Mouse (Mus musculus) large intestine, adult 2 months (tissue): ENCODE measurements at regions not wholly inside any gene's neighbourhood (a gene's known extent, or its start where the extent isn't known, plus 50 kb on each side); places are given as distances from the start of the nearest gene placed in this dataset.

Source experiments
- DNase-seq: peaks from one replicate; pipeline ENCODE4 v3.0.0-alpha.2; 2012; ENCODE audit warnings: low read depth, low spot score
- WGBS: fragments of 180-500 bp; shearing (Covaris S2); methylation state at CpG from one replicate; pipeline ENCODE4 v1.1.7; 2018; 5-methylcytosine and 5-hydroxymethylcytosine counted together

DNA sequence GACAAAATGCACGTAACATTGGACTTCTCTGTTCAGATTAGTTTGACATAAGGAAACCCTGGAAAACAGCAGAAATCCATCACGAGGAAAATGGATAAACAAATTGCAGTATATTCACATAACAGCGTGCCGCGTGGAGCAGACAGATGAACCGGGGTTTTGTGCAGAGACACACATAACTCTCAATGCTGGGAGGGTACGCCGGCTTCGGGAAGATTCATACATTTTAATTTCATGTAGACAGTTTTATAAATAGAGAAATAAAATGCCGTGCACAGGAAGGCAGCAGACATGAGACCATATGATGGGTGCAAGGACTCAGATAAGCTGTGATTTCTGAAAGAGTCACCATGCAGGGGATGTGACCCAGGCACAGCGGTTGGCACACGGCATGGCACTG is 489.9 kb upstream of the Fam19a5 start:
- WGBS = 77% methylated on average over 12 of the region's 12 CpGs
- no peak for DNase-seq

DNA sequence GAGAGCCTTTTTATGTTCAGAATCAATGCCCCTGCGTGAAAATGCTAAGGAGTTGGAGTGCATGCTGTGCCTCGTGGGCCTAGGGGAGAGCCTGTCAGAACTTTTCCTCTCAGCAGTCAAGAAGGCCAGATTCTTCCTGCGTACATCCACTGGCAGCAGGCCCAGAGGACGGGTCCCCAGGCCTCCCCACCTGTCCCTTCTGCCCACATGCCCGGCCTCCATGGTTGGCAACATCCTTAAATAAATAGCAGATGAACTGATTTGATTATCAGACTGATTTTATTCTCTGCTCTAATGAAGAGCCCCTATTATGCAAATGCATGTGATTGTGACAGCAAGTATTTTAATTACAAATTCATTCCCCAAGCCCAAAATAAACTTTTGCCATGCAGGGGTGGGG is 479.2 kb upstream of the Fam19a5 start:
- 58% methylated on average over 5 of the region's 5 CpGs for WGBS

DNA sequence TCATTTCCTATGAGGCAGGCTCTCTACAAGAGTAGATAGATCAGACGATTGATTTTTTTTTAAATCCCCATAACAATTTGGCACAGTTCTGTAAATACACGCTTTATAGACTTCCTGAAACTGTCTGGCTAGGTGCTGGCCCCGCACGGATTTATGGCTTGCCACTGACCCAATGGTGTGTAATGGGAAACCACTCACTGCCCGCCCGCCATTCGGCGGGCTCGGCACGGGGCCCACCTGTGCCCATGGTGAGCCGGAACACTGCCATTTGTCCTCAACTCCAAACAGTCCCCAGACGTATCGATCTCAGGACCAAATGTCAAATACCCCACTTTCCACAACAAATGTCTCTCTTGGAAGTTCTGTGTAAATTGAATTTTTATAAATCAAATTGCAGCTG is 475.8 kb upstream of the Fam19a5 start:
- 62% methylated on average over 13 of the region's 13 CpGs for WGBS
- no peak for DNase-seq

More for the DNA sequence above, 479.2 kb upstream of the Fam19a5 start:
- DNase-seq = no peak

DNA sequence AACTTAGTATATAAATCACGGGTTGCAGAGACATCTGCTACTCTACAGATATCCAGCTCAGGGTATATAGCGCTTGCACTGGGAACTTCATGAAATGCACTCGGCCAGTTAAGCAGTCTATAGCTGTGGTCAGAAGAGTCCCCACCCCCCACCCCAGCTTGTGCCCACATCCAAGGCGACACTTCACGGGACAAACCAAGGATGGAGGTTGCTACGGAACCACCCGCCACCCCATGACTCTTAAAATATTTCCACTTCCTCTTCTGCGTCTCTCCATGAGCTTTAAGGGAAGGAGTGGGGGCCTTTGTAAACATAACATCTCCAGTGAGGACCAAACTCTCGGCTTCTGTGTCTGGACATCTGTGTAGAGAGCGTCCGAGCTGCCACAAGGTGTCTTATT is 469.5 kb upstream of the Fam19a5 start:
- no peak for DNase-seq
- 71% methylated on average over 11 of the region's 11 CpGs for WGBS

DNA sequence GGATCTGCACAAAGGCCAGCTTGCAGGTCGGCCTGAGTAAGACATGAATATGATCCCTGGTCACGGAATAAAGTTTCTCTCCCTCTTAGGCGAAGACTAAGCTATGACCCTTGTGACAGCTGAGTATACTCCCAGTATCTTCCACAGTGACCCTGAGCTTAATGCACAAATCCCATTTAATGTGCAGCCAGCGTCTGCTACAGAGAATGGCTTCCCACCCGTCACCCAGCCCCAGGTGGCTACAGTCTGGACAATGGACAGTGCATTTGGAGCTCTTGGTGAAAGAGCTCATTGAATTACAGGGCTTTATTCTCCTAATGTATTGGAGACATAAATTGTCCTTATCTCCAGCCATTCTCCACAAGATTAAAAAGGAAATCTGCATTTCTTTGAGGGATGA is 454.3 kb upstream of the Fam19a5 start:
- 77% methylated on average over 5 of the region's 5 CpGs for WGBS
- DNase-seq = no peak

DNA sequence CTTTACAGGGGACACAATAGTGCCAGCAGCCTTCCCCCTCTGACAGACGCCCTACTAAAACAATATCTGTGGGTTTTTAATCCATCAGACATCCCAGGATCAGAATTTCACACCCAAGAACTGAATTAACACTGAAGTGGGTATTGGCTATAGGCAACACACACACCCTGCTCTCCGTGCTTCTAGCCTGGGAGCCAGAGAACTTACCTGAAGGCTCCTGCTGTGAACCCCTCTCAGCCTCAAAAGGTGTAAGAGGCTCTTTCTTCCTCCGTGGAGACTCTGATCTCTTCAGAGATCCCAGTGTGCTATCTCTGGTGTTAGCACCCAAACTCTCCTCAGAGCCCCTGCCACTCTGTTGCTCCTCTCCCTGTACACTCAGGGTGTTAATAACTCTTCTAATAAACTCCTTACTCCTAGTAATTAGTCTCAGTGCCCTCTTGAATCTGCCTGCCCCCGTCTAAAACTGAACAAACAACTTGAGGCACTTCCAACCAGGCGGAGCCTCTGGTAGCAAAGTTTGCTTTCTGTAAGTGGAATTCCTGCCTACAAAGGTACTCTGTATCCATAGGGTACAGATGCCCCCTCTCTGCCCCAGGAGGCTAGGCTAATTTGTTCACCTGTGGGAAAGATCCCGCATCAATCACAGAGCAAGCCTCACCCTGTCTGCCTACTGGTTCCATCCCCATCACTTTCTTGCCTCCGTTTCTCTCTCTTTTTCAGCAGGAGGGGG is 452.9 kb upstream of the Fam19a5 start:
- DNase-seq = no peak
- WGBS = 36% methylated on average over 7 of the region's 7 CpGs

DNA sequence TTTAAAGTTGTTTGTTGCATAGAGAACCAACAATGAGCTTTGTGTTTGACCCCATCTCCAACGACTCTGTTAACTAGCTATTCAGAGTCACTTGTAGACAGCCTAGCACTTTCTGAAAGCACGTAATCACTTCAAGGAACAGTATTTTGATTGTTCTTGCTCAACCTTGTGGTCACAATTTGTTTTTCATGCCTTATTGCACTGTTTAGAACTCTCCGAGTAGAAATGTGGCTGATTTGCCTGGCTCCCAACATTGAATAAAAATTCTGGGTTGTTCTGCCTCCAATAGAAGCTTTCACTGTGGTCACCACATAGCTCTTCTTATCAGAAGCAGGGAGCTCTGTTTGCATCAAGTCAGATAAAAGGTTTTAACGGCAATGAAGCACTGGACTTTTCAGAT is 446.9 kb upstream of the Fam19a5 start:
- 77% methylated on average over 4 of the region's 4 CpGs for WGBS
- no peak for DNase-seq

DNA sequence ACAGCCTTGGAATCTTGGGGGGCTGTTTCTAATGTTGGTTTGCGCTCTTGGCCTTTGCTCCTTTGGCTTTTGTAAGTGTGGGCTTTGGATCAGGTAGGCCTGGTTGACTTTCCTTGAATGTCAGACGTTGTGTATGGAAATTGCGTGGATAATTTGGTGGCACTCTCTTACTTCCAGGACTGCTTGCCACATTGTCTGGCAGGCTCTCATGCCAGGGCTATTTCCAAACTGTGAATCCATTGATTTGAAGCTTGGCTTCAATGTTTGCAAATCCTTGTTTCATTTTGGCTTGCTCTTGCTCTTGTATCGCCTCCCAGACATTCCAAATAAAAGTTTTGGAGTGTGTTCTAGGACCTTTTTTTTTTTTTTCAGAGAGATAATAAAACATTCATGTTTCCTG is 443.0 kb upstream of the Fam19a5 start:
- no peak for DNase-seq
- 76% methylated on average over 4 of the region's 4 CpGs for WGBS

DNA sequence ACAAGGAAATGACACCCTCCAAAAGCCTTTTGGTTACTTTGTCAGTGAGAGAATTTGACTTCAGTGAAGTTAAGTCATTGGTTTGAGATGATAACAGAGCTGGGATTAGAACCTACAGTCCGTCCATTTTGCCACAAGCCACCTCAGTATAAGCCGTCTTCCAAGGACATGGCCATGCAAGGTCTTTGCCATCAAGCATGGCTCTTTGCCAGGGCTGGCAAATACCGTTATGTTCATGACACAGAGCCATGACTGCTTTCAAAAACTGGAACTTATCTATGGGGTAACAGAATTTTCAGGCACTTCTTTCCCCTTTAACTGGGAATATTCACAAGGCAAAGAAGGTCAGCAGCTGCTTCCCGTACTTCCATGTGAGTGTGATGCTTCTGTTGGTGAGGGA is 441.9 kb upstream of the Fam19a5 start:
- WGBS = 77% methylated on average over 4 of the region's 4 CpGs
- DNase-seq = no peak

DNA sequence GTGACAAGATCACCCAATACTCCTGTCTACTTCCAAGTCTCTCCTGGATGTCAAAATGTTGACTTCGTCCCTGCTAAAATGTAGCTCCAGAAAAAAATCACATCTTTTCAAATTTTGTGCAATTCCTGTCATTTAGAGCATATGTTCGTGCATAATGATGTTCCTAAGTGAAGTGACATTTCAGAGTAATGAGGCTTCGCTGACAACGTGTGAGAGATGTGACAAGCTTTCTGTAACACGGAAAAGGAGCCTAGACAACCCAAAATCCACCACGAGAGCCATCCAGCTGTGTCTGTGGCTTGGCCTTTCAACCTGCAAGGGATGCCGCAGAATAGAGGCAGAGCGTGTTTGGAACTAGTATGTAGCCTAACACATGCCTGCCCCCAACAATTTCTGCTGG is 438.1 kb upstream of the Fam19a5 start:
- WGBS = 81% methylated on average over 8 of the region's 8 CpGs
- no peak for DNase-seq

DNA sequence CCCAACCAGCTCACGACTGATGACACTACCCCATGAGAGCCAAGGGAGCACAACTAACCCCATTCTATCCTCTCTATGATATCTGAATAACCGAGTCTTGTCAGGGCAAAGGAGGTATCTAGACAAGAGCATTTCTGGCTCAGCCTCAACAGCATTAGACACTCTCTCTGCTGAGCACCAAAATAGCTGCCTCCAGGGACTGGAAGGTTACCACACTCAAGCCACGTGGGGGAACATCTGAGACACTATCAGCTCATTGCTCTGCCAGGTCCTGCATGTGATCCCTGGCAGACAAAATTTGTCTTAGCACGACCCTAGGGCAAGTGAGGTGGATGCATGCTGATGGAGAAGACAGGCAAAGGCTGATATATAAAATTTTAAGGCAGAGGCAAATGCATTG is 436.4 kb upstream of the Fam19a5 start:
- 59% methylated on average over 4 of the region's 4 CpGs for WGBS
- no peak for DNase-seq

DNA sequence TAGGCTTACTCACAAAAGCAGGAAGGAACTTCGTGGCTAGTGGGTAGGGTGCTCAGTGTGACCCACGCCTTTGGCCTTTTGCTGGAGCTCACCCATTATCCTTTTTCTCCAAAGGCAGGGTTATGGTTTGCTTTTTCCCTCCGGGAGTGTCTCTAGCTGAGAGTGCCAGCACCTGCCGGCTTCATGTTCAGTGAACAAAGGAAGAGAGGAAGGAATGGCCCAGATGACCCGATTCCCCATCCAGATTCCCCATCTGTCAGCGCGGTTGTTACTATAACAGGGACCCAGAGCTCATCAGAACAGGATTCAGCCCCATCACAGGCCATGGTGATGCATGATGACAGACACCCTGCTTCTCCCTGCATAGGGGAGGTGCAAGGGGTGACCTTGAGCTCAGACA is 435.7 kb upstream of the Fam19a5 start:
- DNase-seq = no peak
- WGBS = 78% methylated on average over 7 of the region's 7 CpGs

DNA sequence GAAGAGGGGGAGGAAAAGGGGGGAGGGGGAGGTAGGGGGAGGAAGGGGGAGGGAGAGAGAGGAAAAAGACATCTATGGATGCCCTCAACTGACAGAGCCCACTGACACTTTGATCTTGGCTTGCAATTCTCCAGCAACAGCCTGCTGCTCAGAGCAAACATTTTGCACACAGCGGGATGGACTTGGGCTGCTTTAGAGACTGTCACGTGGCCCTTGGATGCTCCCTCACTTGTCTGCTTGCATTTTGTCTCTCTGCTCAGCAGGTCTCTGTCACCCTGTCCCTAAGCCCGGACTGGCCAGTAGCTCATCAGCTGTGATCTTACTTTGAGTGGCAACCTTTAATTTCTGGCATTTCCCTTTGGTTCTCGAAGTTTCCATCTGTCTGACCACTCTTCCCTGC is 421.4 kb upstream of the Fam19a5 start:
- 28% methylated on average over 4 of the region's 4 CpGs for WGBS
- DNase-seq = no peak

DNA sequence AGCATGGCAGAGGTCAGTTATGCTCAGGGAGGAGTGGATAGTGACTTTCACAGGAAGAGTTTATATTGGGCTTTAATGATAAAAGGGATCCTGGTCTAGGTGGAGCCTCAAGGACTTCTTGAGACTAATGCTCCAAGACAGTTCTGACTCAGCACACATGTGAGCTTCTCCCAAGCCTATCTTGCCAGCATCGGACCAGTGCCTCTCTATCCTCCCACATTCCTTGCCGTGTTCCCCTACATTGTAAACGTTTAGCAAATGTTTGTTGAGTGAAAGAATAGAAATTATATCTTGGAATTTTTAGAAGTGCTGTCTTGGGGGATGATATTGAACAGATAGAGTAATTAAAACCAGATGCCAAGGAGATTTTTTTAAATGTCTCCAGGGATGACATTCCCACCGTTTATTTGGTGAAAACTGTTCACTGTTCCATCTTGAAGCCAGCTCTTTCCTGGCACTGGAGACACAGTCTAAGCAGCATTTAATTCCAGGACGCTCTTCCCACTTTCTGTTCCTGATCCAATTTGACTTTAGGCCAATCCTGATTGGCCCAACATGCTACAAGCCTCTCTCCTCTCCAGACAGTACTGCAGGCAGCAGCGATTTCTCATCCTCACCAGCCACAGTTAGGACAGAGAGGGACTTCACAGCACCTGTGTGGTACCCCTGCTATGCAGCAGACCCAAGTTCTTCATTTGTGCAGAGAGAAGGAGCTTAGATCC is 418.5 kb upstream of the Fam19a5 start:
- no peak for DNase-seq
- 46% methylated on average over 6 of the region's 6 CpGs for WGBS

DNA sequence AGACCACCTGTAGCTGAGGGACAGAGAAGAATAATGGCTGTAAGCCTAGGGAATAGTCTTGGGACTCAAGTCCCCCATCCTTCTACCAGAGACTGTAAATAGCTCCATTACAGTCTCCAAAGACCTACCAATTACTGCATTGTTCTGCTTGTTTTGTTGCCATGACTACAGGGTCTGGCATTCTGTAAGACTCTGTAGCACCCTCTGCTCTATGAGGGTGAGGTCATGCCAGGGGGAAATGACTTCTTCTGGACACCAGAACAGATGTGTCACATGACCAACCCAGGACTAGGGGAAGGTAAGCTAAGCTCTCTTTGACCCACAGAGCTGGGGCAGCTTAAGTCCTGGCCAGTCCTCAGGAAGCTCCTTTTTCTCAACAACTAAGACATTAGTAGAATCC is 405.2 kb upstream of the Fam19a5 start:
- DNase-seq = no peak

DNA sequence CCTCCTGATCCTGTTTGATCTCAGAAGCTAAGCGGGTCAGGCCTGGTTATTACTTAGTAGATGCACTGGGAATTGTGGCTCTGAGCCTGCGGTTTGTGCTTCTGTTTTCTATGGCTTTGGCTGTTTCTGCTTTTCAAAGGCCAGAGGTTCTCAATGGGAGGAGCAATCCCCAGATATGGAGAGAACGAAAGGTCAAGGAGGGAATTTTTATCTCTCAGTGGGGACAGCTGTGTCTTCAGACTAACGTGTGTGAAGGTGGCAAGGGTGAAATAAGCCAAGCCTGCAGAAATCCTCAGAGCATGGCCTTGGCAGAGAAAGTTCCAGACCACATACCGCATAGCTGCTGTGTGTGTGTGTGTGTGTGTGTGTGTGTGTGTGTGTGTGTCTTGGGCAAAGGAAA is 375.0 kb upstream of the Fam19a5 start:
- DNase-seq = no peak
- WGBS = 65% methylated on average over 5 of the region's 5 CpGs

DNA sequence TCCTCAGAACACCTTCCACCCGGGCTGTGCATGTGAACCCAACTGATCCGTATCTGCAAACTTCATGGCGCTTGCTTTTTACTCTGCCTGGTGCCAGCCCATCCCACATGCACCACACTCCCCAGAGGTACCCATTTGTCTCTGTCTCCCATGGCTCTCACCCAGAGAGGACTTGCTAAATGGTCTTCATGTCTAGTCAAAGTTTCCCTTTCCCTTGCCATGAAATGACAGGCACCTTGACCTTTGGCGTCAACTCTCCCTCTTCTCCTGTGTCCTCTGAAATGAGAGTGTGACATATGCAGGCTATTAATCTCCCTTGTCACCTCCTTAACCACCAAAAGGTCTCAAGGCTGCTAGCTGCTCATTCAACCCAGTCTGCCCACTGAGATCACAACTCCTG is 373.2 kb upstream of the Fam19a5 start:
- WGBS = 67% methylated on average over 4 of the region's 4 CpGs
- DNase-seq = no peak

DNA sequence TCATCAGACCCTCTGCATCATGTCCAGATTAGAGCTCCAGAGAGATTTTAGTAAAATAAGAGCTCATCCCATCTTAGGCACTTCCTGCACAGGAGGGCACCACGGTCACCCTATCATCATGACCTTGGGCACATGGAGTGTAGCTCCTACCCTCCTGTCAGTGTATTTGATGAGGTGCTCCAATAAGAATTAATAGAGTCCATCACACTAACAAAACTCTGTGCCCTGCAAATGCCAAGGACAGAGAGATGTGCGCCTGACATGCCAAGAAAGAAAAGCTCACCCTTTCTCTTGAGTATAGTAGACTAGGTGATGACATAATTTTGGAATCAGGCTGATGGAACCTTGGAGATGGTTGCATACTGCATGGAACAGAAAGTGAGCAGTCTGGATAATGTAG is 371.0 kb upstream of the Fam19a5 start:
- WGBS = 92% methylated on average over 2 of the region's 2 CpGs
- DNase-seq = no peak

DNA sequence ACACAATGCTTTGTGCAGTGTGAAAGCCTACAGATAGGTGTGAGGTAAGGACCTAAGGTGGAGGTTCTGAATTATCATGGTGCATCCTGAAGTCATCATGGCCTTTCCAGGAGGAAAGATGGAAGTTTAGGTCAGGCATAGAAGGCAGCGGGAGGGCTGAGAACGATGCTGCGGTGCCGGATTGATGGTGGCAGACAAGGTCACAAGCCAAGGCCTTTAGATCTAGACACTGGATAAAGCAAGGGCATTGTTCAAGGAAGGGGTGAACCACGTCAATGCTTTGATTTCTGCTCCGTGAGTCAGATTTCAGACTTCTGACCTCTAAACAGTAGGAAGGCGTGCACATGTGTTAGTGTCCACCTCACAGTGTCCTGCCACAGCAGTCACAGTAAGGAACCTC is 365.5 kb upstream of the Fam19a5 start:
- 81% methylated on average over 7 of the region's 7 CpGs for WGBS
- no peak for DNase-seq

DNA sequence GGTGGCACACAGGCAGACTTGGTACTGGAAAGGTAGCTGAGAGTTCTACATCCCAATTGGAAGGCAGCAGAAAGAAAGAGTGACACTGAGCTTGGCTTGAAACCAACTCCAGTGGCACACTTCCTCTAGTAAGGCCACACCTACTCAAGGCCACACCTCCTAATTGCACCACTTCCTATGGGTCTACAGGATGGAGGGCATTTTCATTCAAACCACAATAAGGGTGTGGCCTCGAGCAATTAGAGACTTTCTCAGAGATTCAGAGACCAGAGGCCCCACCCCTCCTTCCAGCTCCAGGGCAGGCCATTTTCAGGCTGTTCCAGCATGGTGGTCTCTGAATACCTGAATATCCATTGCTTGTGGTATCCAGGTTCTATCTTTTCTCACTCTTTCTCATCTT is 363.3 kb upstream of the Fam19a5 start:
- 38% methylated on average over 1 of the region's 1 CpGs for WGBS
- no peak for DNase-seq

DNA sequence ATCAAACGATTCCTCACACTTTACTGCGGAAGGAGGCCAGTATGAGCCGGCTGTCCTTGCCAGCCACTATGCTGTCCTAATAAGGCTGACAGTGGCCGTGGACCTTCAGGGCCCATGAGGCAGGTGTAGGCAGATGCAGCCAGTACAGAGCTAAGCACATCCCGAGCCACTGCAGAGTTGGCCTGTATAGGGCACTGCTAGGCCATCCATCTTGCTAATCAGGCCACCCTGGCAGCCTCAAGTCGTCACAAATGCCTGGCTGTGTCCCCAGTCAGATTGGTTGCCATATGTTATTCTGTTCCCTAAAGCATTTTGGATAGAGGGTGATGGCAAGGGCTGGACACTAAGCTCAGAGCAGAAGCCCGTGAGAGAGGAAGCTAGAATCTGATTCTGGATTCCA is 359.9 kb upstream of the Fam19a5 start:
- 67% methylated on average over 7 of the region's 7 CpGs for WGBS
- DNase-seq = no peak
